Mouse (Mus musculus): Measurements from ENCODE around the gene Gabrb2. TPM values are rescaled to one million over a fixed set of nuclear protein-coding genes. Genes with fewer than 3 reads are reported as not detected.

The Gabrb2 gene
- polyA plus RNA-seq, 1 experiment from 2014 or later: 0.45 TPM

DNA sequence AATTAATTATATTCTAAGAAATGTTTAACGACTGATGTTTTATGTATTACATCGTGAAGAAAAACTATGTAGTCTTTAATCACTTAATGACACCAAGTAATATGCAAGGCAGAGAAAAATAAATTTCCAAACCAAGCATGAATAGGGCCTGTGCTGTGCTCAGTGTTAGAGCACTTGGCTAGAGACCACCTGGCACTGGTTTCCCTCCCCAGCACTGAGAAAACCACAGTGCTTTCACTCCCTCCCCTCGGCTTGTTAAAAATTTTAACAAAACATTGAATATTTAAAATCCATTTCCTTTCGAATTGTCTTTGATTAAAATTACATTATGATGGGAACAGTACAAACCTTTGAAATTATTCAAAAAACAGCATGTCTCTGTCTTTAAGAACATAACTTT, 151.9 kb downstream of the Gabrb2 start:
- H3K4me1 ChIP-seq: no peaks in the 10 kb centered on the region
- no peaks in the 10 kb centered on the region for H3K27me3 ChIP-seq (ENCODE audit: low read depth, poor library complexity, severe bottlenecking)
- H3K27ac ChIP-seq: no peak overlapping the region
- no peaks in the 10 kb centered on the region for H3K9me3 ChIP-seq (replicated peaks)
- H3K36me3 ChIP-seq: no peaks in the 10 kb centered on the region
- WGBS: 88% methylated on average over 4 of the region's 4 CpGs
- no peak overlapping the region for H3K4me3 ChIP-seq
- DNase-seq (ENCODE audit: low spot score): no peak

DNA sequence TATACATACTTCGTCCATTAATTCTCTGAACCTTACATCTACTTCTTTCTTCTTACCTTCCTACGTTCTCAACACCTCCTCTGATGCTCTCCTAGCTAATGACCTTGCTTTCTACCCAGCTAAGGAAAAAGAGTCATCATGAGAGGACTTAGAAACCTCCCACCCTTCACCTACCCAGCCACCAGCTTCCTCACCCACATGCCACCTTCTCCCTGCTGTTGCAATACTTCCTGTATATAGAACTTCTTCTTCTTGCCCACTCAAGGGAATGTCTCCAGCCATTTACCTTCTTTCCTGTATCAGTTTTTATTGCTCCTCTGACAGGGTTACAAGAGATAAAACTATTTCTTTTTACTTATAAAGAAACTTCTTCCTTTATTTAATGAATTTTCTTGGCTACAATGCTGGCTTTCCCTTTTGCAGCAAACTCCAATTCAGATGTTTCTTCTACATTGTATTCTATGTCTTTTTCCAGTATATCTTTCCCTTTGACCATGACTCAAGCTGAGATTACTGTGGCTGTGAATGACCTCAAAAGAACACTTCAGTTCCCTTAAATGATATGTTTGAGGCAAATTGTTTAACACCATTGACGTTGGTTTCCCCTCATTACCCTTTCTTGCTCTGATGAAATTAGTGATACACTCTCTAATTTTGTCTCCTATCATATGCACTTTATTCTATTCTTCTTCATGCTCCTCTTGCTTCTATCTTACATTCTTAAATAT, 155.8 kb downstream of the Gabrb2 start:
- WGBS: 91% methylated on average over 3 of the region's 3 CpGs
- DNase-seq (ENCODE audit: low spot score): no peak
- Histone ChIP-seq H3K4me1 (no peaks in the 10 kb centered on the region), H3K4me3 (no peak overlapping the region), H3K27me3 (ENCODE audit: low read depth, poor library complexity, severe bottlenecking) (no peaks in the 10 kb centered on the region), H3K36me3 (no peaks in the 10 kb centered on the region), H3K27ac (no peak overlapping the region), H3K9me3 (replicated peaks) (no peaks in the 10 kb centered on the region)

DNA sequence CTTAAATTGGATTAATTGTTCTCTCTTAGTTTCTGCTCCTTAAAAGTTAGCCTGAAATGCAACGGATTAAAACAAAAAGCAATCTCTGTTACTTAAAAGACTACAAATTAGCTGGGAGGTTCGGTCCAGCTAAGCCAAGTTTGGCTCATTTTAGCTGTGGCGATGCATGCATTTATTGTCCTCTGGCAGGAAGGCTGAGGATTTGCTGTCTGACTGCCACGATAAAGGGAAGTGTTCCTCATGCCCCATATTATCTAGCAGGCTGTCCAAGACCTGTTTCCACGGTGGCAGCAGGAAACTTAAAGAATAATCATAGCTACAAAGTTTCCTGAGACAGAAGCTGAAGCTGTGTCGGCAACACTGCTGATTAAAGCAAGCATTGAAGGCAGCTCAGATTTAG, 160.2 kb downstream of the Gabrb2 start:
- no peak for DNase-seq (ENCODE audit: low spot score)
- Histone ChIP-seq H3K4me1 (no peaks in the 10 kb centered on the region), H3K27ac (no peak overlapping the region), H3K4me3 (no peak overlapping the region), H3K36me3 (no peaks in the 10 kb centered on the region), H3K9me3 (replicated peaks) (no peaks in the 10 kb centered on the region), H3K27me3 (ENCODE audit: low read depth, poor library complexity, severe bottlenecking) (no peaks in the 10 kb centered on the region)
- 83% methylated on average over 6 of the region's 6 CpGs for WGBS

DNA sequence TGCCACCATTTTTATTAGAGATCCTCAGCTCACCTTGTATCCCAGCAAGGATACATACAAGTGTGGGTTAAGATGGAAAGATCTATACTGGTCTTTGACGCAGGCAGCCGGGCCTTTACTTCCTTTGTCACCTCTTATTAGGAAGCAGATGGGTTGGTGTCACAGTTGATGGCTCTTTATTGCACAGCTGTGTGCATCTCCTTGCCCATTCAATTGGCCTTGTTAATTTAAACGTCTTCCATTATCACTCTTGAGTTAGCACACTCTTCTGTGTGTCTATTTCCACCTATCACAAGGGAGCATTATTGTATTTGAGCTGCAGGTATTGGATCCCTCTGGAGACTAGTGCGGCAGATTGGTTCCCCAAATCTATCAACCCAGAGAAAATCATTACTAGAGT, 161.6 kb downstream of the Gabrb2 start:
- WGBS: 74% methylated on average over 4 of the region's 4 CpGs
- H3K4me1 ChIP-seq: no peaks in the 10 kb centered on the region
- no peak for DNase-seq (ENCODE audit: low spot score)
- no peaks in the 10 kb centered on the region for H3K36me3 ChIP-seq
- no peaks in the 10 kb centered on the region for H3K27me3 ChIP-seq (ENCODE audit: low read depth, poor library complexity, severe bottlenecking)
- H3K27ac ChIP-seq: no peak overlapping the region
- H3K9me3 ChIP-seq (replicated peaks): no peaks in the 10 kb centered on the region
- H3K4me3 ChIP-seq: no peak overlapping the region

DNA sequence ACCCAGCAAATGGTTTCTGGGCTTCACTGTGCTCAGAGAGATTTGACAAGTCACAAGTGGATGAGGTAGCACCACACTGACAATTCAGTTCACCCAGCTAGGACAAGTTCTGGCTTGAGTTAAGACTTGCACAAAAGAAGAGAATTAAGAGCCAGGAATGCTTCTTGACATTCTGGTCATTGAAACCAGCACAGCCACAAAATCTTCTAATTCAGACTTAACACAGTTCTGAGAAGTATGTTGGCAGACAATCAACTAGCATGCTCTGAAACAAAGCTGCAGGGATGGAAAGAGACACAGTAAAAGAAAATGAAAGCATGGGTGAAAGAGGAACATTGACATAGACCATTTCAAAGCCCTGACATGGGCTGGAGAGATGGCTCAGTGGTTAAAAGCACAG, 162.2 kb downstream of the Gabrb2 start:
- Histone ChIP-seq H3K4me1 (no peaks in the 10 kb centered on the region), H3K4me3 (no peak overlapping the region), H3K9me3 (replicated peaks) (no peaks in the 10 kb centered on the region), H3K36me3 (no peaks in the 10 kb centered on the region), H3K27ac (no peak overlapping the region), H3K27me3 (ENCODE audit: low read depth, poor library complexity, severe bottlenecking) (no peaks in the 10 kb centered on the region)
- no peak for DNase-seq (ENCODE audit: low spot score)

DNA sequence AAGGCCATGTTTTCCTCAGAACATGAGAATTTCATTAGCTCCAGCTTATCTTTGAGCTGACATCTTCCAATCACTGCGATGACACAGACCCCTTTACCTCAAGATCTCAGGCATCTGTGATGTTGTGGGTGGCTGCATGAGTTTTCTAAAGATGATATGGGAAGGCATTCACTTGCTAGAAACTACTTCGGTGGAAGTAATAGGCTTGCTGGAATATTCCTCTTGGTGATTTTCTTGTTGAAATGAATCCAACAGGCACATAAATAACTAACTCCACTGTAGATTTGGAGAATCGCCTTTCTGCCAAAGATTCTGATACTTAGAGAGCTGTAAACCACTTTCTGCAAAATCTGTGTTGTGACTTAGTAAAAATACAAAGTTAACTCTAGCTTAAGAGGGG, 172.9 kb downstream of the Gabrb2 start:
- Histone ChIP-seq H3K27ac (no peak overlapping the region), H3K27me3 (ENCODE audit: low read depth, poor library complexity, severe bottlenecking) (no peaks in the 10 kb centered on the region), H3K9me3 (replicated peaks) (no peaks in the 10 kb centered on the region), H3K36me3 (no peaks in the 10 kb centered on the region), H3K4me1 (no peaks in the 10 kb centered on the region), H3K4me3 (no peak overlapping the region)
- WGBS: 91% methylated on average over 3 of the region's 3 CpGs
- DNase-seq (ENCODE audit: low spot score): no peak

DNA sequence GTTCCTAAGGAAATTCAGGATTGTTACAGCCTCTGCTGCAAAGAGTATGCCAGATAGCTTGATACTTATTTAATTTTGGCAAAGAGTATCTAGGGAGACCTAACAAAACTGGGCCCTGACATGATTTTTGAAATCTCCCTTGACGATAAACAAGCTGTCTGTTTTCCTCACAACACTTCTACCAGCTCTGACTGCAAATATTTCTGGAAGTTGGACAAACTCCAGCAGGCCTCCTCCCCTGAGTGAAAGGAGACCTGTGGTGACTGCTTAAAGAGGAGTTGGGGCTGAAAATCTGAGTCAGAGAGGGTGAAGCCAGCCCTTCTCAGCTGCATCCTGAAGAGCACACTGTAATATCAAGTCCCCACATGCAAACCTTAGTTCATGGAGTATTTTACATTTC, 186.7 kb downstream of the Gabrb2 start:
- DNase-seq (ENCODE audit: low spot score): no peak
- Histone ChIP-seq H3K4me1 (no peaks in the 10 kb centered on the region), H3K27me3 (ENCODE audit: low read depth, poor library complexity, severe bottlenecking) (no peaks in the 10 kb centered on the region), H3K9me3 (replicated peaks) (no peaks in the 10 kb centered on the region), H3K36me3 (no peaks in the 10 kb centered on the region), H3K4me3 (no peak overlapping the region), H3K27ac (no peak overlapping the region)
- 77% methylated on average over 1 of the region's 1 CpGs for whole genome bisulfite sequencing

DNA sequence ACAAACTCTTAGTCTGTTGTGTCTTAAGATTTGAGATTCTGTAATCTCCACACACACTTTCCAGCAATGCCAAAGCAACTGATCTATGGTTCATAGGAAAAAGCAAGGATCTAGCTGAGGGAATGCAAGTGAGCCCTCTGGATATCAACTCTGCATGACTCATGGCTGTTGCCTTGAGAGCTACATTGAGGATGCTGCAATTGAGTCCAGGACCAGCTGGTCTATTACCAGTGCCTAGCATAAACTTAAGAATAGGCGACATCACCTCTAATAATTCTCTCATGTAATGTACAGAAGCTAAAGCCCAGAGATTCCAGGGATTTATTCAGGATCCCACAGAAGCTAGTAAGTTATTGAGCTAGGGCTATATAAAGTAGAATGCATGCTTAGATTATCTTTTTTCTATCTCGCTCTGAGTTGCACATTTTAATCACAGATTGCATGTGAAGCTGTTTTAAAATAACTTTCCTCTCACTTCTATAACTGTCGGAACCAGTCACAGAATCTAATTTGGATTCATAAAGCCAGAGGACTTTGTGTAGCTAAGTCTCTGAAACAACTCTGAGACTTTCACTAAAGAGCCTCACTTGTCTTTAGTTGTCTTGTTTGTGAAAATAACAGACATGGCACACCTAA, 189.7 kb downstream of the Gabrb2 start:
- Histone ChIP-seq H3K27ac (no peak overlapping the region), H3K36me3 (no peaks in the 10 kb centered on the region), H3K4me1 (no peaks in the 10 kb centered on the region), H3K27me3 (ENCODE audit: low read depth, poor library complexity, severe bottlenecking) (no peaks in the 10 kb centered on the region), H3K4me3 (no peak overlapping the region), H3K9me3 (replicated peaks) (no peaks in the 10 kb centered on the region)
- no peak for DNase-seq (ENCODE audit: low spot score)
- WGBS: 91% methylated on average over 3 of the region's 3 CpGs

DNA sequence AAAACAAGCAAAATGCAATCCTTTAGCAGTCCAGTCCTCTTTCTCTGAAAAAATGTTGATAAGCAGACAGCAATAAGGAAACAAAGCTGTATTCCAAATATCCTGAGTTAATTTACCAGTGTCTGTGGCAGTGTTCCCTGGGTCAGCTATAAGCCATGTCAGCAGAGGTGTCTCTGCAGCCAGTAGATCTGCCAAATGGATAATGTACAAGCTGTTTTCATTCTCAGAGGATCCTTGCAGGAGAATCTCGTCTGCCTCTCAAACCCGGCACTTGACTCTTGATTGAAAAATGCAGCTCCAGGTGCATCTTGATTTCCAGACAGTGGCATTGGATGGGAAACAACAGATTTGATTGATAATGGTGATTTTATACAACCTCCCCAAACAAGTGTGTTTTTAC, 198.6 kb downstream of the Gabrb2 start:
- Histone ChIP-seq H3K4me3 (no peak overlapping the region), H3K9me3 (replicated peaks) (no peaks in the 10 kb centered on the region), H3K27me3 (ENCODE audit: low read depth, poor library complexity, severe bottlenecking) (no peaks in the 10 kb centered on the region), H3K36me3 (no peaks in the 10 kb centered on the region), H3K27ac (no peak overlapping the region), H3K4me1 (no peaks in the 10 kb centered on the region)
- DNase-seq (ENCODE audit: low spot score): no peak
- WGBS: 68% methylated on average over 2 of the region's 2 CpGs

DNA sequence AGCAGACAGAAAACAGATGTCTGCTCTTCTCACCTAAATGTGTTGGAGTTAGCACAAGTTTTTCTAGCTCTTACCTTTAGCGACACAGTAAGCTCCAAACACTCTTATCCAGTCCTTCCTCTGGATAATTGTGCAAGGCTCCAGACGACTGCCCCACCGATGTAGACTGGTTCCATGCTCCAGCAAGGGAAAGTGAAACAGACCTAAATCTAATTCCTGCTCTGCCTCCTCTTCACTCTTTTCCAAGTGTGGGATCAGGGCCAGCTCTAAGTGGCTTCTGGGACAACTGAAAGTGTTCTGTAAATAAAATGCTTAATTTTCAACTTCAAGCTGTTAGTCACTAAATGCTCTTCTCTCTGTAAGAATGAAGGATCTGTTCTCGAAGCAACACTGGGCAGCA, 201.6 kb downstream of the Gabrb2 start:
- DNase-seq (ENCODE audit: low spot score): no peak
- H3K9me3 ChIP-seq (replicated peaks): no peaks in the 10 kb centered on the region
- H3K4me3 ChIP-seq: no peak overlapping the region
- no peaks in the 10 kb centered on the region for H3K27me3 ChIP-seq (ENCODE audit: low read depth, poor library complexity, severe bottlenecking)
- H3K4me1 ChIP-seq: no peaks in the 10 kb centered on the region
- no peak overlapping the region for H3K27ac ChIP-seq
- WGBS: 91% methylated on average over 4 of the region's 4 CpGs
- no peaks in the 10 kb centered on the region for H3K36me3 ChIP-seq

DNA sequence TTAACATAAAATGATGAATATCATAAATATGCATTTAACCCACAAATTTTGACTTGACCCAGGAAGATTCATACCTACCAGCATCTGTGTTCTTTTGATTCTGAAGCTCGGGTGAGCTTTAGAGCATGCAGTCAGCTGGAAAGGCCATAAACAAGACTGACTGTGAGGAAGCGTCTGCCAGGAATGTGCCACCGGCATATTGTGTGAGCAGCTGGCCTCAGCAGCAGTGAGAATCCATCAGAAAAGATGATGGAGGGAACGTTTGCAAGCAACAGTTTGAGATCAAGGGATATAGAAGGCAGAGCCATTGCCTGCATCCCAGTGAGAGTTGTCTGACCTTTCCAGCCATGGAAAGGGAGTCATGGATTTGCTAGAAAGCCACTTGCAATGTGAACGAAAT, 230.6 kb downstream of the Gabrb2 start:
- H3K4me3 ChIP-seq: no peak overlapping the region
- H3K9me3 ChIP-seq (replicated peaks): no peaks in the 10 kb centered on the region
- no peaks in the 10 kb centered on the region for H3K27me3 ChIP-seq (ENCODE audit: low read depth, poor library complexity, severe bottlenecking)
- no peaks in the 10 kb centered on the region for H3K4me1 ChIP-seq
- no peak for DNase-seq (ENCODE audit: low spot score)
- H3K27ac ChIP-seq: no peak overlapping the region
- 63% methylated on average over 5 of the region's 5 CpGs for WGBS
- no peaks in the 10 kb centered on the region for H3K36me3 ChIP-seq

DNA sequence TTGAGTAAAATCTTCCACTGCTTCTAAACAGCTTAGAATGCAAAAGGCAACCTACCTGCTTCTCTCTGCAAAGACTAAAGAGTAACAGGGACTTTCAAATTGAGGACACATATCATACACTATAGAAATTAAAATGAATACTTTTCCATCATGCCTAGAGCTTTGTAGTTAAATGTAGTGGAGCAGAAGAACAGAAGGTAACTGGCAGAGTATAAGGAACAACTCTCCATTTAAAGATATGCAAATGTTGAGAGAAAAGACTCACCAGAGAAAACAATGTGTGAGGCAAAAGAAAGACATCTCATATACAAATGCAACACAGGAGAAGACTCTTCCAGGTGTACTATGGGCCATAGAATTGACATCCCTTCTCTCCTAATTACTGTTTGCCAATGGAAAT, 232.0 kb downstream of the Gabrb2 start:
- no peak for DNase-seq (ENCODE audit: low spot score)
- Histone ChIP-seq H3K27ac (no peak overlapping the region), H3K36me3 (no peaks in the 10 kb centered on the region), H3K9me3 (replicated peaks) (no peaks in the 10 kb centered on the region), H3K4me3 (no peak overlapping the region), H3K4me1 (no peaks in the 10 kb centered on the region), H3K27me3 (ENCODE audit: low read depth, poor library complexity, severe bottlenecking) (no peaks in the 10 kb centered on the region)

DNA sequence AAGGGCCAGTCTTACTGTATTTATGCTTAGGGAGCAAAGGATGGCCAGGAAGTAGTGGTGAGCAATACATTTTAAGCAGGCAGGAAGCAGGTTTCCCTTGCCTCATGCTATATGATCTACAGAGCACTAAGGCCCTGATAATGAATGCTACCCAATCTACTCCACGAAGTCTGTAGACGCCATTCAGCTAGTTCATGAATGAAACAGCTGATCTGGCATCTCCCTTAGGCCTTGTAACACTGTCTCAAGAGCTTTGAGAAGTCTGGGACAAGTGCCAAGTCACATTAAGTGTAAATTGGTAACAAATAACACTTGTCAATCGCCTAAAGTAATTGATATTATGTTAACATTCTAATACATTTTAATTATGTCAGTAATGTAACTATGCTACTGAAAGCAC, 234.6 kb downstream of the Gabrb2 start:
- Histone ChIP-seq H3K4me3 (no peak overlapping the region), H3K36me3 (no peaks in the 10 kb centered on the region), H3K27me3 (ENCODE audit: low read depth, poor library complexity, severe bottlenecking) (no peaks in the 10 kb centered on the region), H3K27ac (no peak overlapping the region), H3K9me3 (replicated peaks) (no peaks in the 10 kb centered on the region), H3K4me1 (no peaks in the 10 kb centered on the region)
- DNase-seq (ENCODE audit: low spot score): no peak
- WGBS: 88% methylated on average over 3 of the region's 3 CpGs

DNA sequence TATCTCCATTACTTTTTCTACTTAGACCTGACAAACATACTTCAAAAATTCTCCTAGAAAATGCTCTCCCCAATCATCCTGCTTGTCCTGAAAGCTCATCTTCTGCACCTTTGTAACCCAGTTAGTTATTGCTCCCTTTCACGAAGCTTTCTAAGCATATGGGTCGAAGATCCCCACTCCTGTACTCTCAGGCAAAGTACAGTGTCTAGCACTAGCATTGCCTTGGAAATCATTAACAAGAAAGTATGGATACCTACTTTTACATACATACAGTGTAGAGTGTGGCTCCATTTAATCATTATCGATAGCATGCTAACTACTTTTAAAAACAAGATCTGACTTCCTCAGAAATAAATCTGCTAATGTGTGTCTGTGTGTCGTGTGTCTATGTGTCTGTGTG, 249.1 kb downstream of the Gabrb2 start:
- WGBS: 92% methylated on average over 4 of the region's 4 CpGs
- no peak overlapping the region for H3K27ac ChIP-seq
- DNase-seq (ENCODE audit: low spot score): no peak

More for the DNA sequence above, 249.1 kb downstream of the Gabrb2 start:
- Histone ChIP-seq H3K27me3 (ENCODE audit: low read depth, poor library complexity, severe bottlenecking) (no peaks in the 10 kb centered on the region), H3K4me1 (no peaks in the 10 kb centered on the region), H3K36me3 (no peaks in the 10 kb centered on the region), H3K9me3 (replicated peaks) (no peaks in the 10 kb centered on the region), H3K4me3 (no peak overlapping the region)

All from limb, embryonic 10.5 days (tissue).